Mouse (Mus musculus) layer of hippocampus, adult 2 months (tissue): ENCODE data around the gene Dnase2b. TPM values are rescaled to one million over a fixed set of nuclear protein-coding genes. Genes with fewer than 3 reads are reported as not detected.

Source experiments
- DNase-seq, 2 experiments: peaks; one replicate each; pipeline ENCODE4 v3.0.0; 2022; ENCODE audit warnings: low spot score in 2 of 2
- H3K27ac ChIP-seq: fragments of 200-600 bp; 2 replicates; pipeline ENCODE4 v1.8.1; 2022
- H3K4me3 ChIP-seq: fragments of 200-600 bp; 2 replicates; pipeline ENCODE4 v1.8.1; 2022; ENCODE audit warnings: mild to moderate bottlenecking
- CTCF ChIP-seq: fragments of 200-600 bp; conservative IDR thresholded peaks from 2 replicates; pipeline ENCODE4 v1.8.1; 2022; ENCODE audit warnings: antibody characterized with exemption, mild to moderate bottlenecking, moderate library complexity
- total RNA-seq, 2 experiments: library from RNA; stranded (reverse); gene quantifications; 2 replicates each; pipeline ENCODE4 v1.2.3; 2021

The Dnase2b gene
- total RNA-seq, 2 experiments from 2014 or later: not detected

GRCm38 (mm10) chr3:146580039-146580729 lies 35.2 kb downstream of the Dnase2b start:
- Histone ChIP-seq H3K27ac (no peak overlapping the region), H3K4me3 (no peak overlapping the region)
- DNase-seq: no peak
- TF ChIP-seq CTCF: no peak

GRCm38 (mm10) chr3:146577591-146577990 lies 37.8 kb downstream of the Dnase2b start:
- TF ChIP-seq CTCF: no peak
- Histone ChIP-seq H3K27ac (no peak overlapping the region), H3K4me3 (no peak overlapping the region)
- no peak for DNase-seq

DNA sequence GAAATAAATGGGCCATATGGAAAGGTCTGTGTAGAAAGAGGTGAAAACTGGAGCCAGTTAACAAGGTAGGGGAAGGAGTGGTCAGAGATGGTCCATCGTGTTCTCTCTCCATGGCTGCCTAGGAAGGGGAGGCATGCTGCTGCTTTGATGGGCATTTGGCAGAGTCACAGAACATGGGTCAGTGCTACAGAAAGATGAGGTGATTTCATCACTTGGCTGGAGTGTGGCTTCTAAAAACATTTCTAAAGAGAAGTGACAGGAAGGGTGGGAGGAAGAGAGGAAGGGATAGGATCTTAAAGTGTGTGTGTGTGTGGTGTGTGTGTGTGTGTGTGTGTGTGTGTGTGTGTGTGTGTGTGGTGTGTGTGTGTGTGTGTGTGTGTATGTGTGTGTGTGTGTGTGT lies 44.1 kb downstream of the Dnase2b start:
- H3K4me3 ChIP-seq: no peak overlapping the region
- no peak for TF ChIP-seq CTCF
- no peak for DNase-seq
- no peak overlapping the region for H3K27ac ChIP-seq

DNA sequence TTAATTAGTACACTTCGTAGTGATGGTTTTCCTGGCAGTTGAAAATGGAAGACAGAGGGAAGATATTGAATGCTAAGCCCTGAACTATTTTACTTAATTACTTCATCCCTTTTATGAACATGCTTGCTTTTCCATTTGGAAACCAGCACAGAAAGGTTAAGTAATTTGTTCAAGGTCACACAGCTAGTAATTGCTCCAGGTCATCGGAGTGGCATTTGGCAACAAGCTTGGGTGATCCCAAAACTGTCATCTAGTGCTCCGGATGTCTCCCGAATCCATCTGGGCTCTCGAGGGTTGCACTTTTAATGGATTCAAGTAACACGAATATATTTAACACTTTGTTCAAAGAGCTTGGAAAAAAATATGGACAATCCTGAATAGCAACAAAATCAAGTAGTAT lies 44.5 kb downstream of the Dnase2b start:
- no peak for DNase-seq
- no peak for TF ChIP-seq CTCF
- H3K4me3 ChIP-seq: no peak overlapping the region
- H3K27ac ChIP-seq: no peak overlapping the region

GRCm38 (mm10) chr3:146570148-146570782 lies 45.1 kb downstream of the Dnase2b start, which contains the start of gene Uox:
Uox (plus strand) TSS chr3:146570426.
- no peak for TF ChIP-seq CTCF
- Histone ChIP-seq H3K27ac (no peak within 1 kb of the TSS), H3K4me3 (no peak within 1 kb of the TSS)
- no peak for DNase-seq

DNA sequence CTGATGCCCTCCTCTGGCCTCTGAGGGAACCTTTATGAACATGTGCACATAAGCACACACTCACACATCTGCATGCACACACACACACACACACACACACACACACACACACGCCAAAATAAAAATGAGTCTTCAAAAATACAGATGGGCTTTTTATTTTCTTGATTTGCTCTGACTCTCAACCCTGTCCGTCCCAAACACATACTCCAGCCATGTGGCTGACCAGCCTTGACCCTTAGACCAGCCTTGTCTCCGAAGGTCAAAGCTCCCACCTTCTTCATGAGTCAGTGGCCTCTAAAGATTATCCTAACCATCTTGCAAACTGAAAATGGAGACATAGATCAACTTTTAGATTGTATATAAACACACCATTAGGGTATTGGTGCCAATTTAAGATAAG lies 45.8 kb downstream of the Dnase2b start:
- no peak overlapping the region for H3K4me3 ChIP-seq
- H3K27ac ChIP-seq: no peak overlapping the region
- no peak for DNase-seq
- no peak for TF ChIP-seq CTCF

- Histone ChIP-seq H3K4me3 (no peak overlapping the region), H3K27ac (peak overlapping the region; percentile 64; the same call in 1 of the 2 replicates)
- no peak for TF ChIP-seq CTCF
- DNase-seq: no peak
Observed at GRCm38 (mm10) chr3:146567884-146568530, 47.4 kb downstream of the Dnase2b start.

DNA sequence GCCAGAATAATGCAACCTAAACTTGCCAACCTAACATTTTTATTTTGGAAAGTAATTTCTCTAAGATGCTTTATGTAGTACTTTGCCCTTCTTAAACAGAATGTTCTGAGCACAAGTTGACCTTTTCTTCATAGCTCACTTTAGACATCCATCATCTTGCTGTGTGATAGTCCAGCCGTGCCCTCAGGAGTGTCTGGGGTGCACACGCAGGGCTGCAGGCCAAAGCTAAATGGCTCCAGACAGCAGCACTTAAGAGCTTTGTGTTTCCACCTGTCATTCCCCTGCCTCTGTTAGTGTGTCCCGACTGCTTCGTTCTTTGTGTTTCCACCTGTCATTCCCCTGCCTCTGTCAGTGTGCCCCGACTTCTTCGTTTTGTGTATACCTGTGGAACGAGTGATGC lies 48.0 kb downstream of the Dnase2b start:
- no peak for TF ChIP-seq CTCF
- Histone ChIP-seq H3K4me3 (no peak overlapping the region), H3K27ac (no peak overlapping the region)
- no peak for DNase-seq

GRCm38 (mm10) chr3:146565065-146565411 lies 50.4 kb downstream of the Dnase2b start:
- TF ChIP-seq CTCF: no peak
- H3K27ac ChIP-seq: peak overlapping the region; percentile 87
- H3K4me3 ChIP-seq: no peak overlapping the region
- DNase-seq: no peak

DNA sequence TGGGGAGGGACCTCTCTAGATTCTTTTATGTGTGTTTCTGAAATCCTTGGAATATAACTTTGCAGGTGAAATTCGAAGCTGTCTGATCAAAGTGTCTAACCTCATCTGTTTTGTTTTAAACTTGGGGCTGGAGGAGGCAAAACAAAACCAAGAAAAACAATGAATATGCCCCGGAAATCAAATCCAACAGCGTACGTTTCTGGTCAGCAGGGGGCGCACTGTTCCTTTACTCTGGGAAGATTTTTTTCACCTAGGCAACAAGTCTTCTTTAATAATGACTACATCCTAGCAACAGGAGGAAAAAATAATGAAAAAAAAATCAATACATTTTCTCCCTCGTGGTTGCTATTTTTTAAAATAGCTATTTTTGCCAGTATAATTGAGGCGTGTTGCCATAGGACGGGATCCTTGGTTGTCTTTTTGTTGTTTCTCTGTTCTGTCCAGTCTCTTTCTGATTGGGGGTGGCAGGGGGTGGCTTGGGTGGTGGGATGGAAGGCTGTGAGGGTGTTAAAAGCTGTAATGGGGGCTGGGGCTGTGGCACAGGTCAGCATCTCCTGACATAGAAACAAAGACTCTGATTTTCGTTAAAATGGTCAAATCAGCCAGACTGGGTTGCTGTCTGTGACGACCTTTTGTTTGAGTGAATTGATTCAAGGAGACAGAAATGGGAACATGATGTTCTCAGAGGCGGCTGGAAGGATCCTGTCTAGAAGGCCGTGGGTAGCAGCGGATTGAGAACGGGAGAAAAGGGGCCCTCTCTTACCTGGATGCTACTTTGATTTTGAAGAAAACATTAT lies 50.9 kb downstream of the Dnase2b start:
- peak; percentile 88 for TF ChIP-seq CTCF
- peak; percentile 82 to 91 for DNase-seq
- Histone ChIP-seq H3K27ac (peak overlapping the region; percentile 87), H3K4me3 (peak overlapping the region; percentile 0; the same call in 1 of the 2 replicates)

DNA sequence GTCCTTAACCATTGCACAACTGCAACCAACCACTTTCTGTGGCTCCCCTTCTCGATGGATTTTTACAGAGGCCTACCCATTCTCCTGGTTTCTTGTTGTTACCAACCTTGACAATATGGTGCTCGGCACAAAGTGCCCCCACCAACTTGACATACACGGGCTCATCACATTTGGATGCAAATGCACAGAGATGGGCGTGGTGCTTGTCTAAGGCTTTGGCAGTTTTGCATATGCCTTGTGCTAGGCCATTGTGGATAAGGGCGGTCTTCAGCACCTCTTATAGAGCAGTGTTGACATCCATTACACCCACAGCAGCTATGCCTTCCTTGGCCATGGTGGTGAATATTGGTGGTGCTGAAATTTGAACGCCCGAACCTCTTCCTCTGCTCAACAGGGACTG lies 52.5 kb downstream of the Dnase2b start:
- H3K27ac ChIP-seq: no peak overlapping the region
- no peak for TF ChIP-seq CTCF
- no peak for DNase-seq
- H3K4me3 ChIP-seq: no peak overlapping the region

DNA sequence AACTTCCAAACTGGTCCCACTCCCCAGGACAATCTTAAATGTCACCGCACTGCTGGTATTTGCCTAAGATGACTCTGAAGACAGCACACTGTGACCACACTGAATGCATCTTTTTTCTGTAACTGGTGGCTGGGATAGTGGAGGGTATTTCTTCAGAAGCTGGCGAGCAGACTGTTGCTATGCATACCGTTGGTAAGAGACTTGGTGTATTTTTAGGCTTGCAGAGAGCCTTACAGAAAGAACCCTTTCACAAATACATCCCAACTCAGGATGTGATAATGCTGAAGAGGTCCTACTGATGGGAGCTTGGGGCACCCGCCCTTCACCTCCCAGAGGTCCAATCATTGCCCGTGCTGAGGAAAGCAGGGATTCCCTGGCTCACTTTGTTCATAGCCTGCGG lies 57.9 kb downstream of the Dnase2b start:
- H3K27ac ChIP-seq: peak overlapping the region; percentile 71
- no peak for TF ChIP-seq CTCF

DNA sequence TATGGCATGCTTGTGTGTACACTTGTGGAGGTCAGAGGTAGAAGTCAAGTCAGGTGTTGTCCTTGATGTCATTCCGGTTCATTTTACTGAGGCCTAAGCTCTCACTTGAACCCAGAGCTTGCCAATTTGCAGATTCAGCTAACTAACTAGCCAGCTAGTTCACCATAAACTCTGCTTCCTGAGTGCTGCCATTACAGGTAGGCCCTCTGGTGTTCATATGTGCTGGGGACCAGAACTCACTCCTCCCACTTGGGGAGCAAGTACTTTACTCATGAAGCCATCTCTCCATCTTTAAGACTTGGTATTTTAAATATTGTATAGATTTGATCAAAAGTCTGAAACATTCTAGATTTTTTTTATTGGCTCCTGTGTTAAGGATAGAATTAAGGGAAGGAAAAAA lies 58.8 kb downstream of the Dnase2b start:
- no peak for DNase-seq
- no peak overlapping the region for H3K4me3 ChIP-seq
- H3K27ac ChIP-seq: no peak overlapping the region
- TF ChIP-seq CTCF: peak; percentile 41

More for the DNA sequence above, 57.9 kb downstream of the Dnase2b start:
- no peak for DNase-seq
- no peak overlapping the region for H3K4me3 ChIP-seq
